ENCODE assay signal across 40 mouse cellular contexts in the genomic region with DNA sequence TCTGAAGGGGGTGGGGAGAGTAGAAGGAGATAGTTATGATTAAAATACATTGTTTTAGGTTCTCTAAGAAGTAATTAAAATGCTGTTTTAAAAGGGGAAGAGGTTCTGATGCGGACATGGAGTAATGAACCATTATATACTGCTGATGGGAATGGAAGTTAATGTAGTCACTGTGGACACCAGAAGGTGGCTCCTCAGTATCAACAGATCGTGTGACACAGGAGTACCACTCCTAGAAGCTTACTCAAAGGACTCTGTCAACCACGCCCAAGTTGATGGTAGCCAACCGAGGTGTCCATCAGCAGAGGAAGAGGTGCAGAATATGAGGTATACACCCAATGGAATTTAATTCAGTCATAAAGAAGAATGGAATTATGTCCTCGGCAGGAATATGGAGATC. TPM values are rescaled to one million over a fixed set of nuclear protein-coding genes. Genes with fewer than 3 reads are reported as not detected.
A peak's percentile ranks its signal among the peaks of the same experiment; 100 is the strongest.
DNase-seq lines count a peak whose midpoint lies in the region; ATAC-seq and TF ChIP-seq lines count a peak whose summit lies in the region.
"Had no signal": no experiment of that assay in that cellular context is flagged by ENCODE, and none has a peak within 500 bp of the region (broad histone marks: within the 10 kb centered on the region; RNA-seq: fewer than 3 reads in every experiment).

No protein-coding gene starts in this region.

- no peaks in the 10 kb centered on the region for H3K36me3 ChIP-seq in liver, adult 2 months (ENCODE audit: control insufficient read depth, insufficient read depth, low read length)
- no peaks in the 10 kb centered on the region for H3K36me3 ChIP-seq in liver, embryonic 12.5 days
- no peaks in the 10 kb centered on the region for H3K36me3 ChIP-seq in splenic B cell, adult 2 months (ENCODE audit: control insufficient read depth, insufficient read depth, low read length, poor library complexity, severe bottlenecking)
- H3K36me3 ChIP-seq: embryonic facial prominence, embryonic 12.5 days; forebrain, embryonic 10.5 days; limb, embryonic 13.5 days had no signal

- no peaks in the 10 kb centered on the region for H3K4me1 ChIP-seq in liver, adult 2 months (ENCODE audit: control insufficient read depth, insufficient read depth, low read length)
- peaks cover 22% of the 10 kb centered on the region for H3K4me1 ChIP-seq in liver, embryonic 12.5 days
- H3K4me1 ChIP-seq: embryonic facial prominence, embryonic 12.5 days; forebrain, embryonic 10.5 days; limb, embryonic 13.5 days had no signal

- H3K27me3 ChIP-seq in liver, adult 2 months (ENCODE audit: control insufficient read depth, insufficient read depth, low read length) = no peaks in the 10 kb centered on the region
- peaks cover 18% of the 10 kb centered on the region for H3K27me3 ChIP-seq in liver, embryonic 12.5 days (replicated peaks)
- no peaks in the 10 kb centered on the region for H3K27me3 ChIP-seq in splenic B cell, adult 2 months (ENCODE audit: control insufficient read depth, insufficient read depth, low read length, poor library complexity, severe bottlenecking)
- H3K27me3 ChIP-seq: embryonic facial prominence, embryonic 12.5 days; limb, embryonic 13.5 days had no signal

- no peak for ATAC-seq in CD4-positive, CD25-positive, alpha-beta regulatory T cell, adult 4 months
- ATAC-seq in liver, embryonic 12.5 days = no peak
- ATAC-seq in common myeloid progenitor, adult 5-6 weeks (replicated peaks; ENCODE audit: low read depth, poor library complexity, severe bottlenecking) = peak; percentile 39; the same call in 1 of the 2 replicates
- ATAC-seq: activated CD4-positive, CD25-positive, alpha-beta regulatory T cell, adult 4 months; forebrain, embryonic 16.5 days; hindbrain, postnatal 0 days; intestine, embryonic 16.5 days; lung, postnatal 0 days had no signal

- no peaks in the 10 kb centered on the region for H3K79me2 ChIP-seq in liver, adult 2 months (ENCODE audit: control insufficient read depth, insufficient read depth, low read length)

- H3K9me3 ChIP-seq in liver, embryonic 12.5 days (replicated peaks) = no peaks in the 10 kb centered on the region
- H3K9me3 ChIP-seq: embryonic facial prominence, embryonic 12.5 days; forebrain, embryonic 10.5 days; limb, embryonic 13.5 days had no signal

- no peak for TF ChIP-seq POLR2A in liver, adult 2 months (IDR thresholded peaks at IDR 0.05; ENCODE audit: extremely low read depth, insufficient read depth, low read length)

- 61% methylated on average over 5 of the region's 5 CpGs for WGBS in liver, adult 2 months
- 50% methylated on average over 5 of the region's 5 CpGs for WGBS in liver, embryonic 12.5 days (ENCODE audit: insufficient replicate concordance)

- no peak overlapping the region for H3K4me3 ChIP-seq in liver, adult 2 months (ENCODE audit: insufficient read depth, low read depth, low read length)
- no peak overlapping the region for H3K4me3 ChIP-seq in liver, embryonic 12.5 days
- H3K4me3 ChIP-seq: embryonic facial prominence, embryonic 12.5 days; forebrain, embryonic 10.5 days; left cerebral cortex, adult 2 months; limb, embryonic 13.5 days had no signal

- H3K4me2 ChIP-seq in liver, embryonic 12.5 days = no peak overlapping the region
- H3K4me2 ChIP-seq: embryonic facial prominence, embryonic 12.5 days; limb, embryonic 13.5 days had no signal

- peak; percentile 8 for DNase-seq in CD4-positive, CD25-positive, alpha-beta regulatory T cell, adult 2 months (ENCODE audit: low read depth, low spot score)
- peak; percentile 24 for DNase-seq in liver, adult 2 months (ENCODE audit: extremely low read depth, low read depth, low spot score)
- DNase-seq in splenic B cell, adult 2 months (ENCODE audit: low read depth, low spot score) = peak; percentile 6
- no peak for DNase-seq in urinary bladder, adult 18-20 months (ENCODE audit: low spot score in 2 of 2)
- no peak for DNase-seq in urinary bladder, postnatal 14 days (ENCODE audit: low spot score)
- DNase-seq: adrenal gland, adult 2 months; adrenal gland, postnatal 36 days; cerebellum, adult 8-10 months; cerebellum, postnatal 36 days; embryo, embryonic 11 days; heart, postnatal 14 days; lung, adult 18-20 months; lung, postnatal 4 days; midbrain, embryonic 14.5 days; thymus, adult 18-20 months; thymus, postnatal 25 days had no signal

- peak; percentile 25; the same call in 1 of the 2 replicates for TF ChIP-seq CTCF in liver, adult 2 months (IDR thresholded peaks at IDR 0.05; ENCODE audit: low read depth, low read length)

- H3K9ac ChIP-seq in liver, adult 2 months (ENCODE audit: low read depth, low read length) = no peak overlapping the region
- H3K9ac ChIP-seq in liver, embryonic 12.5 days = no peak overlapping the region
- H3K9ac ChIP-seq: embryonic facial prominence, embryonic 12.5 days; limb, embryonic 13.5 days had no signal

- H3K27ac ChIP-seq in liver, adult 2 months (replicated peaks; ENCODE audit: insufficient read depth, low read depth, low read length) = no peak overlapping the region
- H3K27ac ChIP-seq in liver, embryonic 12.5 days = no peak overlapping the region
- H3K27ac ChIP-seq: embryonic facial prominence, embryonic 12.5 days; forebrain, embryonic 10.5 days; hindbrain, postnatal 0 days; left cerebral cortex, adult 2 months; limb, embryonic 13.5 days had no signal

RNA-seq across cellular contexts. Expression of a gene that starts 13.4 kb away (rescaled TPM):
- polyA plus RNA-seq in CD4-positive, CD25-positive, alpha-beta regulatory T cell, adult 4 months (2017; shearing (Covaris generic)) = not detected
- not detected in 2 replicates for total RNA-seq in liver, adult 2 months (2014; rRNA removed)
- not detected in 2 replicates for polyA plus RNA-seq in liver, adult 2 months (2012; rRNA removed)
- polyA plus RNA-seq in liver, embryonic 12.5 days (2016; fragmentation: Nextera tagmentation; extraction: Ambion mirVana) = 0.36 and 0.50 TPM in 2 replicates
- total RNA-seq in common myeloid progenitor, adult 5-6 weeks (2017) = not detected in 2 replicates
- total RNA-seq: adrenal gland, adult 2 months; adrenal gland, postnatal 36 days; gastrocnemius, adult 8-10 months; heart, postnatal 14 days; hindbrain, postnatal 0 days; layer of hippocampus, adult 18-20 months; layer of hippocampus, postnatal 14 days; left cerebral cortex, adult 2 months; left cerebral cortex, postnatal 25 days; monocyte, adult 5-6 weeks had no signal
- polyA plus RNA-seq: adrenal gland, adult 2 months; embryonic facial prominence, embryonic 12.5 days; forebrain, embryonic 10.5 days; forebrain, embryonic 16.5 days; gonadal fat pad, adult 2 months; heart, embryonic 14.5 days; hindbrain, embryonic 11.5 days; hindbrain, postnatal 0 days; intestine, embryonic 16.5 days; kidney, embryonic 14.5 days; limb, embryonic 13.5 days; lung, postnatal 0 days; midbrain, embryonic 14.5 days; neural tube, embryonic 14.5 days; small intestine, adult 2 months; stomach, embryonic 16.5 days had no signal

RNA-seq across cellular contexts. Expression of a gene that starts 31.3 kb away (rescaled TPM):
- 10 to 100 TPM; 92.5 to 95.7 TPM for polyA plus RNA-seq in CD4-positive, CD25-positive, alpha-beta regulatory T cell, adult 4 months (2017; shearing (Covaris generic))
- 134 and 142 TPM in 2 replicates for total RNA-seq in liver, adult 2 months (2014; rRNA removed)
- polyA plus RNA-seq in liver, adult 2 months (2012; rRNA removed) = 39.6 and 43.1 TPM in 2 replicates
- 289 and 291 TPM in 2 replicates for polyA plus RNA-seq in liver, embryonic 12.5 days (2016; fragmentation: Nextera tagmentation; extraction: Ambion mirVana)
- 136 and 176 TPM in 2 replicates for total RNA-seq in common myeloid progenitor, adult 5-6 weeks (2017)

RNA-seq across cellular contexts. Expression of a gene that starts 42.9 kb away (rescaled TPM):
- 10 to 100 TPM; 55.6 to 63.5 TPM for polyA plus RNA-seq in CD4-positive, CD25-positive, alpha-beta regulatory T cell, adult 4 months (2017; shearing (Covaris generic))
- total RNA-seq in liver, adult 2 months (2014; rRNA removed) = 15.1 and 25.2 TPM in 2 replicates
- polyA plus RNA-seq in liver, adult 2 months (2012; rRNA removed) = 16.2 and 17.7 TPM in 2 replicates
- polyA plus RNA-seq in liver, embryonic 12.5 days (2016; fragmentation: Nextera tagmentation; extraction: Ambion mirVana) = 107 and 117 TPM in 2 replicates
- total RNA-seq in common myeloid progenitor, adult 5-6 weeks (2017) = 40.1 and 54.3 TPM in 2 replicates

RNA-seq across cellular contexts. Expression of a gene that starts 43.2 kb away (rescaled TPM):
- polyA plus RNA-seq in CD4-positive, CD25-positive, alpha-beta regulatory T cell, adult 4 months (2017; shearing (Covaris generic)) = 10 to 100 TPM; 14.8 to 25.3 TPM
- 34.0 and 46.1 TPM in 2 replicates for total RNA-seq in liver, adult 2 months (2014; rRNA removed)
- polyA plus RNA-seq in liver, adult 2 months (2012; rRNA removed) = 27.6 and 30.3 TPM in 2 replicates
- polyA plus RNA-seq in liver, embryonic 12.5 days (2016; fragmentation: Nextera tagmentation; extraction: Ambion mirVana) = 18.9 and 21.8 TPM in 2 replicates
- 41.4 and 47.0 TPM in 2 replicates for total RNA-seq in common myeloid progenitor, adult 5-6 weeks (2017)

Comparison
In these comparisons a context has a peak if more than half of its experiments do, and no peak if none do; other contexts are left out.
1. DNase-seq: peak in CD4-positive, CD25-positive, alpha-beta regulatory T cell, adult 2 months (single experiment), liver, adult 2 months (single experiment) and splenic B cell, adult 2 months (single experiment); none in urinary bladder, adult 18-20 months (0 of 2) and urinary bladder, postnatal 14 days (single experiment).